Mouse (Mus musculus) CD8-positive naive resting alpha-beta T cell, adult 2 months (primary cell): Measurements from ENCODE around the gene Ddx19b.
A peak's percentile ranks its signal among the peaks of the same experiment; 100 is the strongest.
"Not testable (repeated sequence)": the region's sequence is repeated elsewhere in the genome, so short reads cannot be mapped to it uniquely, and the experiment has no call there.

ENCODE experiments used
- DNase-seq, 2 experiments: peaks; one replicate each; pipeline ENCODE4 v3.0.0; 2022; ENCODE audit warnings: low read depth in 2 of 2, low spot score in 2 of 2

The Ddx19b gene

GRCm38 (mm10) chr8:111031572-111031971 is at the start of gene Ddx19b:
Gene Ddx19b (minus strand): TSS chr8:111031751.
- DNase-seq: no peak

- no peak for DNase-seq
Observed at GRCm38 (mm10) chr8:111079861-111080271, 48.3 kb upstream of the Ddx19b start.

GRCm38 (mm10) chr8:111079461-111079860 is 47.9 kb upstream of the Ddx19b start:
- DNase-seq: no peak

GRCm38 (mm10) chr8:111075926-111076325 is 44.4 kb upstream of the Ddx19b start:
- no peak for DNase-seq

GRCm38 (mm10) chr8:111068660-111069059 is 37.1 kb upstream of the Ddx19b start:
- DNase-seq: not testable (repeated sequence)

GRCm38 (mm10) chr8:111067439-111067838 is 35.9 kb upstream of the Ddx19b start:
- DNase-seq: no peak

GRCm38 (mm10) chr8:111066308-111066707 is 34.8 kb upstream of the Ddx19b start:
- DNase-seq: no peak

GRCm38 (mm10) chr8:111062893-111063292 is 31.3 kb upstream of the Ddx19b start:
- no peak for DNase-seq

- peak; percentile 82 to 85 for DNase-seq
Observed at GRCm38 (mm10) chr8:111062072-111062757, 30.7 kb upstream of the Ddx19b start.

GRCm38 (mm10) chr8:111061688-111062071 is 30.1 kb upstream of the Ddx19b start:
- DNase-seq: no peak

GRCm38 (mm10) chr8:111058946-111059572 is 27.5 kb upstream of the Ddx19b start:
- no peak for DNase-seq

GRCm38 (mm10) chr8:111056691-111057293 is 25.2 kb upstream of the Ddx19b start:
- DNase-seq: no peak

GRCm38 (mm10) chr8:111056158-111056663 is 24.7 kb upstream of the Ddx19b start, which contains the start of gene Exosc6:
Gene Exosc6 (plus strand): TSS chr8:111056339.
- DNase-seq: peak; percentile 86

GRCm38 (mm10) chr8:111055661-111056060 is 24.1 kb upstream of the Ddx19b start:
- DNase-seq: no peak

GRCm38 (mm10) chr8:111055031-111055634 is 23.6 kb upstream of the Ddx19b start:
- no peak for DNase-seq

- no peak for DNase-seq
Observed at GRCm38 (mm10) chr8:111053827-111054518, 22.4 kb upstream of the Ddx19b start.

- no peak for DNase-seq
Observed at GRCm38 (mm10) chr8:111049106-111049505, 17.6 kb upstream of the Ddx19b start.

GRCm38 (mm10) chr8:111048694-111049093 is 17.1 kb upstream of the Ddx19b start:
- no peak for DNase-seq

- DNase-seq: no peak
Observed at GRCm38 (mm10) chr8:111044003-111044734, 12.6 kb upstream of the Ddx19b start.

- no peak for DNase-seq
Observed at GRCm38 (mm10) chr8:111042546-111042945, 11.0 kb upstream of the Ddx19b start.
